ENCODE assay signal across 22 mouse cellular contexts in the genomic region with DNA sequence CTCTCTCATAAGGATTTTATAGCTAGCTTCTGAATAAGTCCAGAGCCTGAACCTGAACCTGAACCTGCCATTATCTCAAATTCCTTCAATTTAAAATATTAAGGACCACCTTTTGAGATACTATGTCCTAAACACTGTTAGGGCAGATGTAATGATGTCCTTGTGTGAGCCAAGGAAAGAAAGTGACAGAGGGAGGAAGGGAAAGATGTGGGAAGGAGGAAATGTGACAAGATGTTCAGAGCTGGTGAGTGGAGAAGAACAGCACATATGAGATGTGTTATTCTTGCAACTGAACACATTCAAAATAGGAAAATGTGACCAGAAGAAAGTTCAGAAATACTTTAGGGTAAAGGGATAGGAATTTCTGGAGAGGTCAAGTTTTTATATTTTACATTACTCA. TPM values are rescaled to one million over a fixed set of nuclear protein-coding genes. Genes with fewer than 3 reads are reported as not detected.
DNase-seq lines count a peak whose midpoint lies in the region; TF ChIP-seq lines count a peak whose summit lies in the region.
"Had no signal": no experiment of that assay in that cellular context is flagged by ENCODE, and none has a peak within 500 bp of the region (broad histone marks: within the 10 kb centered on the region; RNA-seq: fewer than 3 reads in every experiment).

No protein-coding gene starts in this region.

- intact Hi-C loops in left cerebral cortex, adult 2 months (cut with DNase I) = no loop called here
- intact Hi-C loops in left cerebral cortex, postnatal 36 days (cut with DNase I) = no loop called here
- intact Hi-C loops in heart, adult 2 months (cut with DNase I) = no loop called here

- H3K79me2 ChIP-seq in heart, adult 2 months (replicated peaks; ENCODE audit: control insufficient read depth, insufficient read depth, low read length) = no peaks in the 10 kb centered on the region

- H3K9ac ChIP-seq in heart, adult 2 months (ENCODE audit: low read depth, low read length) = no peak overlapping the region
- H3K9ac ChIP-seq: embryonic facial prominence, embryonic 13.5 days; forebrain, embryonic 12.5 days; forebrain, embryonic 15.5 days; hindbrain, embryonic 12.5 days; hindbrain, embryonic 15.5 days had no signal

- H3K36me3 ChIP-seq in heart, adult 2 months (ENCODE audit: control insufficient read depth, insufficient read depth, low read length) = no peaks in the 10 kb centered on the region
- H3K36me3 ChIP-seq: embryonic facial prominence, embryonic 10.5 days; embryonic facial prominence, embryonic 13.5 days; forebrain, embryonic 12.5 days; forebrain, embryonic 15.5 days; hindbrain, embryonic 12.5 days; hindbrain, embryonic 15.5 days had no signal

- TF ChIP-seq CTCF in layer of hippocampus, adult 2 months (conservative IDR thresholded peaks at IDR 0.05) = no peak
- no peak for TF ChIP-seq CTCF in left cerebral cortex, adult 2 months (IDR thresholded peaks at IDR 0.05)
- TF ChIP-seq CTCF in heart, adult 2 months (IDR thresholded peaks at IDR 0.05) = no peak

- DNase-seq in layer of hippocampus, adult 2 months (ENCODE audit: low spot score in 2 of 2) = peak; percentile 8 to 13
- no peak for DNase-seq in layer of hippocampus, postnatal 36 days
- no peak for DNase-seq in left cerebral cortex, adult 2 months (ENCODE audit: extremely low spot score in 1 of 2, low spot score in 2 of 2)
- no peak for DNase-seq in left cerebral cortex, postnatal 36 days (ENCODE audit: low spot score in 2 of 2)
- DNase-seq in brain, adult 2 months (ENCODE audit: low read depth, low spot score) = peak; percentile 71
- no peak for DNase-seq in heart, adult 2 months
- DNase-seq: adrenal gland, adult 2 months; adrenal gland, postnatal 14 days; cerebellum, adult 11-12 months; cerebellum, adult 8-10 months; cerebellum, postnatal 10 days; cerebellum, postnatal 36 days; embryo, embryonic 11 days; gastrocnemius, postnatal 10 days; gastrocnemius, postnatal 36 days had no signal

- H3K4me1 ChIP-seq in heart, adult 2 months (ENCODE audit: control insufficient read depth, insufficient read depth, low read length) = peaks cover 1% of the 10 kb centered on the region; the same call in 1 of the 2 replicates
- H3K4me1 ChIP-seq: embryonic facial prominence, embryonic 10.5 days; embryonic facial prominence, embryonic 13.5 days; forebrain, embryonic 12.5 days; forebrain, embryonic 15.5 days; hindbrain, embryonic 12.5 days; hindbrain, embryonic 15.5 days had no signal

- no peaks in the 10 kb centered on the region for H3K27me3 ChIP-seq in heart, adult 2 months (ENCODE audit: control insufficient read depth, insufficient read depth, low read length)
- H3K27me3 ChIP-seq: embryonic facial prominence, embryonic 13.5 days; forebrain, embryonic 12.5 days; forebrain, embryonic 15.5 days; hindbrain, embryonic 12.5 days; hindbrain, embryonic 15.5 days had no signal

- no peak for TF ChIP-seq POLR2A in heart, adult 2 months (IDR thresholded peaks at IDR 0.05; ENCODE audit: insufficient read depth, low read depth, low read length)

- no peak for TF ChIP-seq EP300 in heart, adult 2 months (IDR thresholded peaks at IDR 0.05; ENCODE audit: insufficient read depth, low read depth, low read length)

- peak overlapping the region; percentile 76; the same call in 1 of the 2 replicates for H3K27ac ChIP-seq in layer of hippocampus, adult 2 months
- H3K27ac ChIP-seq in left cerebral cortex, adult 2 months = peak overlapping the region; percentile 61
- H3K27ac ChIP-seq in heart, adult 2 months = no peak overlapping the region
- H3K27ac ChIP-seq: embryonic facial prominence, embryonic 10.5 days; embryonic facial prominence, embryonic 13.5 days; forebrain, embryonic 12.5 days; forebrain, embryonic 15.5 days; hindbrain, embryonic 12.5 days; hindbrain, embryonic 15.5 days had no signal

- no peak overlapping the region for H3K4me3 ChIP-seq in layer of hippocampus, adult 2 months
- no peak overlapping the region for H3K4me3 ChIP-seq in left cerebral cortex, adult 2 months
- H3K4me3 ChIP-seq in heart, adult 2 months = no peak overlapping the region
- H3K4me3 ChIP-seq: embryonic facial prominence, embryonic 10.5 days; embryonic facial prominence, embryonic 13.5 days; erythroblast, embryonic 14.5 days; forebrain, embryonic 12.5 days; forebrain, embryonic 15.5 days; hindbrain, embryonic 12.5 days; hindbrain, embryonic 15.5 days had no signal

RNA-seq across cellular contexts. Expression of a gene that starts 38.1 kb away (rescaled TPM):
- total RNA-seq in layer of hippocampus, adult 2 months (2021) = 10 to 100 TPM; 39.0 to 49.8 TPM
- total RNA-seq in layer of hippocampus, postnatal 36 days (2021) = 10 to 100 TPM; 37.7 to 48.1 TPM
- 10 to 100 TPM; 49.9 to 54.1 TPM for total RNA-seq in left cerebral cortex, adult 2 months (2021)
- 10 to 100 TPM; 41.7 to 50.0 TPM for total RNA-seq in left cerebral cortex, postnatal 36 days (2021)
- total RNA-seq in heart, adult 2 months (2021) = 100 to 1,000 TPM; 189 to 213 TPM
- 39.1 and 97.7 TPM in 2 replicates for polyA plus RNA-seq in heart, adult 2 months (2012; rRNA removed)

Comparison
In these comparisons a context has a peak if more than half of its experiments do, and no peak if none do; other contexts are left out.
1. DNase-seq: peak in layer of hippocampus, adult 2 months (2 of 2) and brain, adult 2 months (single experiment); none in layer of hippocampus, postnatal 36 days (0 of 2), left cerebral cortex, adult 2 months (0 of 2), left cerebral cortex, postnatal 36 days (0 of 2) and heart, adult 2 months (0 of 2).